Mouse (Mus musculus) T-cell, adult 2 months (primary cell): ENCODE measurements around the gene Lgr6.
A peak's percentile ranks its signal among the peaks of the same experiment; 100 is the strongest.

Experiments used
- DNase-seq: peaks from one replicate; pipeline ENCODE4 v3.0.0; 2022; ENCODE audit warnings: low spot score

Lgr6 gene

DNA sequence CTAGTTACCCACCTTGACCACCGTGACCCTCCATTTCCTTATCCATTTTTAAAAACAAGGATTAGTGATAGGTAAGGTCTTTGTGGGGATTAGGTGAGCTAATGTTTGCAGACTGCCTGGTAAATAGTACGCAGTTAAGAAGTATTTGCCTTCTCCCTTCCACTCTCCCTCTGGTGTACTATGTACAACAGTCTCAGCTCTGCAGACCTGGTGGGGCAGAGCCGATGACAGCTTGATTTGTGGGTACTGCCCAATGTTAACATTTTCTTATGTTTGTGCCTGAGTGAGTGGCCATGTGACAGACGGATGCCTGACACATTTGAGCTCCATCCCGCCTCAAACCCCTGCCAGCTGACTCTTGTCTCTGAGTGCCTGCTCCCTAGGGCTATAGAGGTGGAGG is 28.6 kb downstream of the Lgr6 start:
- DNase-seq, result no peak

DNA sequence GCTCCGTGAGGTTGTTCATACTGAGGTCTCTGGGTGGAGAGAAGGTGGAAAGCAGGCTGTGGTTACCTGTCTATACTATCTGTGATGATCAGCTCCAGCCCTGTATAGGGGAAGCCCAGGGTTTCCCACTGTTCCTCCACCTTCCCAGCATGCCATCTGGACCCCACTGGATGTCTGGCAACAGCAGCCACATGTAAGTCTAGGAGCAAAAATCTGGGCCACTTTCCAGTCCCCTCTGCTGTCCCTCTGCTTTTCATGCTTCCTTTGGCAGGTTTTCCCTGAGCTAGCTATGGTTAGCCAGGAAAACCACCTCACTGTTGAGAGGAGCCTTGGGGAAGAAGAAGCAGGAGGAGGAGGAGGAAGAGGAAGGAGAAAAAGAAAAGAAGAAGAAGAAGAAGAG is 29.8 kb downstream of the Lgr6 start:
- no peak for DNase-seq

DNA sequence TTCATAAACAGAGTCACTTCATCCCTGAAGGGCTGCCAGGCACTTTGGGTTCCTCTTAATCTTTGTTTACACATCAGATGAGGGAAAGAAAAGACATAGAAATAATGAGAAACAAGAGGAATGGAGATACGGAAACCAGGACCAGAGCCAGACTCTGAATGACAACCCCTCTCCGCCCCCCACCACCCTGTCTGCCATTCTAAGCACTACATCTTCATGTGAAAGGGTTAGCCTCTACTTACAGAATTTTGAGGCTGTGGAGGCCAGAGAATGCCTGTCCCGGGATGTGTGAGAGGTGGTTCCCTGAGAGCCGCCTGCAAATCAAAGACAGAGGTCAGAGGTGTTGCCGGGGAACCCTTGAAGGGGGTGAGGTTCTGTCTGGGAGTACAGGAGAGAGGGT is 32.4 kb downstream of the Lgr6 start:
- DNase-seq, result no peak

DNA sequence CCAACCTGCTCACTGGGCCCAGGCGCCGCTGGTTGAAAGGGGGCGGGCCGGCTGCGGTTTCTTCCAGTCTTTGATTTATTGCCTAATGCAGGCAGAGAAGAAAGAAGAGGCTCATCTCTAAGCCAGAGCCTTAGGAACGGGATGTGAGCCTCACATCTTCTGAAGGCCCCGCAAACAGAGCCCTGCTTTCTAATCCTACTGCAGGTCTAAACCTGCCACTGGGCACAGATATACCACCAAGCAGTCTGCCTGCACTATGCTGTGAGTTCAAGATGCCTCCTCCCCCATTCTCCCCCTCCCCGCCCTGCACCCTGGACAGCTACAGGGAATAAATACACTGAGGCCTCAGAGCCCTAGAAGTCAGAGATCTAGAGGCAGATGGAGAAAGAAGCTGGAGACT is 35.2 kb downstream of the Lgr6 start:
- no peak for DNase-seq

DNA sequence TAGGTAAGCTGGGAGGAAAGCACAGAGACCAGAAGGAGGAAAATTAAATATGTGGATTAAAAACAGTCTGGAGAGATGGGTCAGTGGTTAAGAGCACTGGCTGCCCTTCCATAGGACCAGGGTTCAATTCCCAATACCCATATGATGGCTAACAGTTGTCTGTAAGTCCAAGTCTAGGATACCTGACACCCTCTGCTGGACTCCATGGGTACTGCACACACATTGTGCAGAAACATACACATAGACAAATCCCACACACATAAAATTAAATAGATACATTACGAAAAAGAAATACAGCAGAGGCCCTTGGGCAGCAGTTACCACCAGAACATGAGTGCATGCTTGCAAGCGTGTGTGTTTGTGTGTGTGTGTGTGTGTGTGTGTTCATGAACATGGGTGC is 40.6 kb downstream of the Lgr6 start:
- DNase-seq, result no peak

DNA sequence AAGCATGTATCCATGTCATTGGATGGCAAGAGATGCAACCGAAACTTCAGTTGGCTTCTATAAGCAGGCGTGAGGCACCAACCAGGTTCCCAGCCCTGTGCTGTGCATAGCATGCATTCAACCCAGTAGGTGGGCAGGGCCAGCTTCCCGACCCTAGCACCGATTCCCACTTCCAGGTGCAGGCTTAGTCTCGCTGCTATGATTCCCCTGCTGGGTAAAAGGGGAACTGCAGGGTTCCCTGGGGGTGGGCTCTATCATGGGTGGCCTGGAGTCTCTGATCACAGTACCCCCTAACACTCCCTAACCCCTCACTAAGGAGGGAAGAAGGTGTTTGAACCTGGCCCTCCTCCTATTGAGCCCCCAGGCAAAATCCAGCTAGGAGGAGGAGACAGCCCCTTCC is 42.1 kb downstream of the Lgr6 start:
- no peak for DNase-seq

DNA sequence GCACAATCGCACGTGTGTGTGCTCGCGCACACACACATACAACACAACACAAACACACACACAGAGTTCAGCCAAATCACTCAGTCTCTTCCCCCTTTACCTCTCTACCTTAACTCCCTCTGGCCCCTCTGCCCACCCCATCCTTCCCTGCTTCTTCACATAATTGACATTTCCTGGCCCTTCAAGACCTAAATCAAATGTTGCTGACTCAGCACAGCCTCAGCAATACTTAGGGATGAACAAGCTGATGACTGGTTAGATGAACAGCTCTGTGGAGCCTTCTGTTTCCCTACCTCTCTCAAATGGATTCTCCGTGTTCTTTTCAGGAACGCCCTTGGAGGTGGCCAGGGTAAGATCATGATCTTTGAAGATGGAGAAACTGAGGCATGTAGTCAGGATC is 43.8 kb downstream of the Lgr6 start:
- DNase-seq, result no peak

DNA sequence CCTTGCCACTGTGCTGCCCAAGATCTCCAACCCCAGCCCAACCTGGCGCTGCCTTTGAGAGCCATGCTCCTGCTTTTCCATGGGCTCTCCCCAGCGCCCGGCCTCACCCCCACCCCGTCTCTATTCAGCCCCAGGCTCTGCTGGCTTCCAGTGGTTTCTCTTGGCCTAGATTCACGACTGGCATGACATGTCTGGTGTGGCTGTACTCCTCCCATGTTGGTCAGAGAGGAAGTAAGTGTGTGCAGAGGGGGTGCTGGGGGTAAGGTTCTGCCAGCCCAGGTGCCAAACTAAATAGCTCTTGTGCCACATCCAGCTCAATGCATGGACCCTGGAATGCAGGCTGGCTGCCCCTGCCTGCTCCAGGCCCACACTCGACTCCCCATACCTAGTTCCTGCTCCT is 44.9 kb downstream of the Lgr6 start:
- DNase-seq, result no peak

DNA sequence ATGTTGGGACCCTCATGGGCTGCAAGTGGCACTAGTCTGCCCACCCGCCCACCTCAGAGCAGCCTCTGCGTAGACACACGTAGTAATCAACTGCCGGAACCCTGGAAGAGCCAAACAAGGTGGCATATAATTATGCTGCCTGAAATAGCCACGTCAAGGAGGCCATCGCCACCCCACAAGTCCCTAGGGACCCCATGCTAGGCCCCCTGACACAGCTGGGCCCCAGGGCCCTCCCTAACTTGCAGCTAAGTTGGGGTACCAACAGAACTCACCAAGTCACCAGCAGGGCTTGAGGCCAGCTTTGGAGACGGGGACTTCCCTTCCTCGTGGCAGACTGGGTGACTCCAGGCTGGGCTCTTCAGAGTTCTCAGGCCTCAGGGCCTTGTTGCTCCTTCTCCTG is 48.2 kb downstream of the Lgr6 start:
- no peak for DNase-seq

DNA sequence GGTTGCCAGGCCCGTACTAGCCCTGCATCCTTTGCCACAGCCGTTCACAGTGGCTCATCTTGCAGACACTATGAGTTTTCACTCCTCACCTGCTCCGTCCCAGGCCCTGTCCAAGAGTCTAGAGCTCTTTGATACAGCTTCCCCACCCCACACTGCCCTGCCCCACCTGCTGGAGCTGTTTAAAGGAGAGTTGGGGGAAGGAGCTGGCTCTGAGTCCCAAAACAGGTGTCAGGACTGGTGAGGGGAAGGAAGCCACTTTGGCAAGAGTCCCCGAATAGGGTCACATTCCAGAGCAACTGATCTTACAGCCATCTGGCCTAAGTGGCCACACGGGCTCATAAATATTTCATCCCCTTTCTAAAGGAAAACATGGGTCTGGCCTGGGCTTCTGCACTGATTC is 51.0 kb downstream of the Lgr6 start:
- no peak for DNase-seq

DNA sequence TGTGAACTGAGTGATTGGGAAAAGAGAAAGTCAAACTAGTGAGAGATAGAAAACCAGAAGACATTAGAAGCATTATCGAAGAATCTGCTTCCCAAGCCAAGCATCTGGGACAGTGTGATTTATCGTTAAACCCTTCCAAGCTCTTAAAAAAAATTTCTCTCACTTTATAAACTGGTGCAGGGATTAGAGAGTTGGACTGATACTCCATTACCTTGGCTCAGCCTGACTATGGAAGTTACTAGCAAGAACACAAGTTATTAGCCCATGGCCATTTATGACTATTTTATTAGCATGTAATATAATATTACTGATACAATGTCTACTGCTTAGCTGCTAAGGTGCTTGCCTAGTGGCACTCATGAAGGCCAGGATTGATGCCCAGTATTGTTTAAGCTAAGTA is 60.6 kb downstream of the Lgr6 start:
- DNase-seq, result no peak

DNA sequence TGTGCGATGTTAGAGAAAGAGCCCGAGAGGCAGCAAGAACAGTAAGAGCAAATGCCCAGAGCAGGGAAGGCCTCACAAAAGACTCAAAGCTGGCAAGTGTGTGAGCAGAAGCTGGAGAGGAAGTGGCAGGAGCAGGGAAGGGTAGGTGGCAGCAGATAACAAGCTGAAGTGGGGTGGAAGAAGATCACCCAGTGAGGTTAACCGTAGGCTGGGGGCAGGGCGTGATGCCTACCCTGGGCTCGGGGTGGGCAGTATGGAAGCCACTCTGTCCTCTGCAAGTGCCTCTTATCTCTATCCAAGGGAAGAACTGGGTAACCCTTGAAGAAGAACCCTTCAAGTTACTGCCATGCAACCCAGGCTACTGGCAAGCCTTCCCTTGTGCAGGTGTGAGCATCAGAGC is 68.8 kb downstream of the Lgr6 start:
- DNase-seq, result no peak

DNA sequence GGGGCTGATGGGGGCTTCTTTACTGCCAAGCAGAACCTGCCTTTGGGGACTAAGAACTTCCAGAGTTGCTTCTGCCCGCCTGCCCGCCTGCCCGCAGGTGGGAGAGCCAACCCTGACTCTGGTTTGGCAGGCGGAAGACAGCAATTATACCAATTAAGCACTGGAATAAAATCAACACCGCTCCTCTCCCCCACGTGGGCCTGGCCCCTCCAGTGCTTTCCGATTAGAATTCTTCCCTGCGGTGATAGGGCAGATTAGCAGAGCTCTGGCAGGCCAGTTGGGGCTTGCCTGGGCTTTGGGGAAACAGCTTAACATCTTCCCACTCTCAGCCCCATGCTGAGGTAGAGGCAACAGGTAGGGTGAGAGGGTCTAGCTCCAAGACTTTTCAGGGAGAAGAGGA is 72.4 kb downstream of the Lgr6 start:
- no peak for DNase-seq

DNA sequence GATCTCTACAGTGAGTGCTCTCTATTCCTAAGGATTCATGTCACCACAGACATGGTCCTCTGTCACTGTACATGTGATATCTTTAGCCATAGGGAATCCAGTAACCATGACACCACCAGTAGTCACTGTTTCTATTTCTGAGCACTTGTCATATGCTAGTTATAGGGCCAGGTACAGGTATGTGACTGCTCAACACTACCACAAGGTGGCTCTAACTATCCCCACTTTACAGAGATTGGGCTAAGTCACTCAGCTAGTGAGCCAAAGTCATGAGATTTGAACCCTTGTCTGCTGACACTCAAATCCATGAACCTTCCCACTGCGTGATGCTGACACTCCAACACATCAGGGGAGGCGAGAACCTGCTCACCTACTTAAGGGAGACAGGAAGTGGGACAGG is 75.0 kb downstream of the Lgr6 start:
- no peak for DNase-seq

DNA sequence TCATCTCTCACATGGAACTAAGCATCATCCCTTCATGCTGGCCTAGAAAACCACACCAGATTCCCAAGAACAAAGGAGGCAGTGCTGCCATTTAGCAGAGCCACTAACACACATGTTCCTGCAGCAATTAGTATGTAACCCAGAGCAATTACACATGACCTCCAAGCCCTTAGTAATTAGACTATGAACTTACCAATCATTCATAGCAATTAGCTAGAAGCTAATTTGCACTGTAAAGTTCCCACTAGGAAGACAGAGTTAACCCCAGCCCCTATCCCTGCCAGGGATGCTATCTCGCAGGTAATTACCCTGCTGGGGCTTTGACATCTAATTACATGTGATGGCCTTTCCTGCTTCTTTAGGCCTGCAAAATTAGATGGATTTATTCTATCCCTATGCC is 78.8 kb downstream of the Lgr6 start:
- no peak for DNase-seq

DNA sequence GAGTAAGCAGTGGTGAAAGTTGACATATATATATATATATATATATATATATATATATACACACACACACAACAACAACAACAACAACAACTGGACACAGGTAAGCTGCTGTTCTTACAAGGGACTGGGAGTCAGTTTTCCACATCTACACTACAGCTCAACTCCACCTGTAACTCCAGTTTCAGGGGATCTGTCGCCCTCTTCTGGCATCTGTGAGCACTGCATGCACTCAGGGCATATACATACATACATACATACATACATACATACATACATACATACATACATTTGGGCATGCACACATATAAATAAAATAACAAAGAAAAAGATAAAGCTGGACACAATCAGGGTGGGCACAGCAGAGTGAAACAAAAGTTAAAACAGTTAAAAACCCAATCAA is 81.5 kb downstream of the Lgr6 start:
- DNase-seq, result no peak

DNA sequence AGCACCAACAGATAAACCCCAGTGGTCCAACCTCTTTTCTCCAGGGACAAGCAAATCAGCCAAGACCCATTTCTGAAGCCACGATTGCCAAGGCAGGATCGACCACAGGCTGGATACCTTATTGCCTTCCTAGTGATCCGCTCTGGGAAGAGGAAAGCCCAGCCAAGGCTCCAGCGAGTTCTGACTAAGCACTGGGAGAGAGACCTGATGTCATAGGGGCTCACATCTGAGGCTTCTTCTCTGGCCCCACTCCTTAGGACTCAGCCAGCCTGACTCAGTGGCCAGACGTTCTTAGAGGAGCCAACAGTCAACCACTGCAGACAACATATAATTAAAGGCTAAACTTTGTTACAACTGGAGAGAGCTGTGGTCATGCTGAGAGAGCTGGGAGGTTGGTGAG is 83.1 kb downstream of the Lgr6 start:
- no peak for DNase-seq

DNA sequence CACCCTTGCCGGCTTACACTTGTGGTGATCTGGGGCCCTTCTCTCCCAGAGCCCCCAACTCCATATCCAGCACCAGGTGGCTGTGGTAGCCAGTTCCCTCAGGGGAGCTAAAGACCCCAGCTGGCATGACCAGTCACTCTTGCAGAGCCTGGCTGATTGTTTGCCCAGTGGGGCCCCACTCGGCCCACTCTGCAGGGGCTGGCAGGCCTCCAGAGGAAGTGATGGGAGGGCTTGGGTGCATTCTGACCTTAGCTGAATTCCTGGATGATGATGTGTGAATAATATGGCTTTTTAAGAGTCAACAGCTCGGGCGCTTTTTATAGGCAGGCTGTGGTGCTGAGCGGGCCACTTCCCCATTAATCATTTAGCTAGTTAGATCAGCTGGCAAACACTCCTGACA is 84.1 kb downstream of the Lgr6 start:
- no peak for DNase-seq

DNA sequence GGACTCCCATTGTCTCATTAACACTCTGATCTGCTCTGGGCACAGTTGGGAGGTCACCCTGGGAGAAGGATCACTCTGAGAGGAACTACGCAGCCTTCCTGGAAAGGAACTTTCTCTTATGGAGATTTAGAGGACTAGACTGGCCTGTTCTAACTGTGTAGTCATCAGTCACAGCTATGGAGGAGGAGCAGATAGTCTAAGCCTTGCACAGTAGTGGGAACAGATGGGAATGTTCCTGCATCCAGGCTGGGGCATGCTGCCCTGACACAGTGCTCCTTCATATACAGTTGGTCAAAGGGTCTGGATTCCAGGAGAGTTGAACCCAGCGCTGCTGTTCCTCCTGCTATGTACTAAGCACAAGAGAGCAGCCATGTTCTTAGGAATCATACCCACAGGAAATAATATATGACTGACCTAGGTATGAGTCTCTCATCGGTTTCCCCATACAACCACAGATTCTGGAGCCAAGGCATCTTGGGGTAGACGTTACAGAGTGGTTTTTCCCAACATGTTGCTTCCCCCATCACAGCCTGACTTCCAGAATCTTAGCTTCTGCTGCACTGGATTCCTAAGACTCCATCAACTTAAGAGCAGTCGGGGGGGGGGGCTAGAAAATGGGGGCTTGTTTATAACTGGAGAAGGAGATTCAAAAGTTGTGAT is 84.7 kb downstream of the Lgr6 start:
- no peak for DNase-seq

DNA sequence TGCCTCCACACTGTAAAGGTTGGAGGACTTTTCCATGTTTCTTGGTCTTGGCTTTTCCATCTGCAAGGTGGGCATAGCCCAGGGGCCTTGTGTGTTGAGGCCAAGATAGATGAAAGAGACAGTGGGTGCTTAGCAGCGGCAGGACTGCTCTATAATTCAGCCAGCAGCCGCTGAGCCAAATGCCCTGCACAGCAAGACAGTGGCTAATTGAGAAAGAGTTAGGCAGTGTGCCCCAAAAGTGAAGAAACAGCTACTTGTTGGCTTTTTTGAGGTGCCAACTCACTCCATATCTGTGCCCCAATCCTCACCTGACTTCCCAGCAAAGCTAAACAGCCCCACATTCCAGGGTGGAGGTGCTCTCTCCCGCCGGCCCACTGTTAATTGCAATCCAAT is 85.3 kb downstream of the Lgr6 start:
- DNase-seq, result no peak

DNA sequence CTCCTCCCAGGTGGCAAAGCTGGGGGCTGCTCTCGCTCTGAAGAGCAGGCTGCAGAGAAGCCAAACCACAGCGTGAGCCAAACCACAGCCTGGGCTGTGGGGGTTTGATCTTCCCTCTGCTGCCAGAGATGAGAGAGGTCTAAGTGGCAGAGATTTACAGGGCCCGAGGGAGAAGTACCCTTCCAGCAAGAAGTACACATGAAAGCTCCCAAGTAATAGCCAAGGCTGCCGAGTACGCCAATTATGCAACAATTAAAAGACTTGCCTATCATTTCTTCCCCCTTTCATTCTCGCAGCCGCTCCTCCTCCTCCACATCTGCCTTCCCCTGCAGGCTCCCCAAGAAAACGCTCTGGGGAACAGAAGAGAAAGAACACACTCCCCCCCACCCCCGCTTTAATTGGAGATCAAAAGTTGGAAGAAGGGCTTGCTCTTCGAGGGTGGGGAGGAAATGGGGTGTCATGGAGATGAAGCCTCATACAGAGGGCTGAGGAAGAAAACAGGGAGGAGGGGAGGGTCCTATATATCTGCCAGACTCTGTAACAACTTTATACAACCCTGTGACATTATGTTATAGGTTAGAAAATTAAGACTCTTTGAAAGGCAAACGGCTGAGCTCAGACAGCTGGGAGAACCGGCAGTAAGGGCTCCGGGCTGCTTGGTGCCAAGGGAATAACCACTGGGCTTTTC is 85.8 kb downstream of the Lgr6 start:
- peak; percentile 39 for DNase-seq

DNA sequence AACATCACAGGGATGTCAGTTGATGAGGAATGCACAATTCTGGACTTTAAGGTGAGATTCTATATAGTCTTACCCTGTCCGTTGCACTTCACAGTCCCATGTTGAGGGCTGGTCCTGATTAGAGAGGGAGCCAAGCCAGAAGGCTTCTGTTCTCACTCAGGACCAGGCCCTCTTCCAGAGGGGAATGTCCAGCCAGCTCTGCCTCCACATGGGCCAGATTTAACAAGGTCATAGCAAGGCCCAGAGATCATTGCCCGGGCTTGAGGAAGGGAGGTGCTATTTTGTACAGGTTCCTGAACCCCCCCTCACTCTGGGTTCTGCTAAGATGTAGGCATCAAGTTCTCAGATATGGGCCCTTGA is 87.4 kb downstream of the Lgr6 start:
- no peak for DNase-seq

DNA sequence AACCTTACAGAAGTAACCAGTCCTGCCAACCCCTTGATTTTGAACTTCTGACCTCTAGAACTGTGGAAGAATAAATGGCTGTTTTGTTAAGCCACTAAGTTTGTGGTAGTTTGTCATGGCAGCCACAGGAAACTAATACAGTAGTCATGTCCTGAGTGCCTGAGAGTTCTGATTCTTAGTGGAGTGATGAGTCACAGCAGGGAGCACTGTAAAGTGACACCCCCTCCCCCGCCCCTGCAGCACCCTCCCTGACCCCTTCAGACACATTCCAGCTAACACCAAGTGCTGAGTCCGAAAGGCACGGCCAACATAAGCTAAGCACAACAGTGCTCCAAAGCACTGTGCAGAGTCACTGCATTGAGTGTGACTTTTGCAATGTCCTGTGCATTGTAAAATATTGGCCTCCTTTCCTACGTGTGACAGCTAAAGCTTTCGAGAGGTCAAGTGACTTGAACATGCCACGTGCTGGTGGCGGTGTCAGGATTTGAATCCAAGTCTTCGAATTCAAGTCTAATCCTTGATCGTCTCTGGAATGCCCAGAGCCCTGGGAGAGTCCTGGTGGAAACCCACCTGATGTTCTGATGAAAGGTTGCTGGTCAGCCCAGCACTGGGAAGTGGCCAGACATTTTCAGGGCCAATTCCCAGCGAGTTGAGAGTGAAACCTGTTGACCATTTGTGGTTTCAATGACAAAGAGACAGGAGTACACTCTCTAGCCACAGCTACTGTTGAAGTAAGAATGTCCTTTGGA is 88.0 kb downstream of the Lgr6 start:
- no peak for DNase-seq
